Mouse (Mus musculus): ENCODE measurements at regions not wholly inside any gene's neighbourhood (a gene's known extent, or its start where the extent isn't known, plus 50 kb on each side); places are given as distances from the start of the nearest gene placed in this dataset.
"Not testable (repeated sequence)": the region's sequence is repeated elsewhere in the genome, so short reads cannot be mapped to it uniquely, and the experiment has no call there.

- no peak for DNase-seq
These were observed 256.4 kb downstream of the Sema3d start for GRCm38 (mm10) chr5:12639549-12639948.

GRCm38 (mm10) chr5:12646269-12646668, 263.1 kb downstream of the Sema3d start:
- no peak for DNase-seq

- DNase-seq: no peak
These were observed 290.5 kb downstream of the Sema3d start for GRCm38 (mm10) chr5:12673666-12674065.

- DNase-seq: no peak
These were observed 290.9 kb downstream of the Sema3d start for GRCm38 (mm10) chr5:12674134-12674533.

GRCm38 (mm10) chr5:12676712-12677111, 293.5 kb downstream of the Sema3d start:
- DNase-seq: no peak

- DNase-seq: no peak
These were observed 331.7 kb downstream of the Sema3d start for GRCm38 (mm10) chr5:12714894-12715293.

GRCm38 (mm10) chr5:12751514-12751913, 368.3 kb downstream of the Sema3d start:
- DNase-seq: no peak

- no peak for DNase-seq
These were observed 365.6 kb upstream of the Sema3a start for GRCm38 (mm10) chr5:12759634-12760033.

GRCm38 (mm10) chr5:12767383-12767782, 357.8 kb upstream of the Sema3a start:
- no peak for DNase-seq

- DNase-seq: no peak
These were observed 342.5 kb upstream of the Sema3a start for GRCm38 (mm10) chr5:12782681-12783080.

GRCm38 (mm10) chr5:12808729-12809128, 316.5 kb upstream of the Sema3a start:
- DNase-seq: no peak

GRCm38 (mm10) chr5:12809884-12810283, 315.3 kb upstream of the Sema3a start:
- DNase-seq: no peak

- not testable (repeated sequence) for DNase-seq
These were observed 278.0 kb upstream of the Sema3a start for GRCm38 (mm10) chr5:12847207-12847606.

GRCm38 (mm10) chr5:12856869-12857268, 268.3 kb upstream of the Sema3a start:
- DNase-seq: peak; percentile 10

GRCm38 (mm10) chr5:12868355-12869217, 256.6 kb upstream of the Sema3a start:
- DNase-seq: peak; percentile 8

GRCm38 (mm10) chr5:12872888-12873287, 252.3 kb upstream of the Sema3a start:
- no peak for DNase-seq

- DNase-seq: no peak
These were observed 247.5 kb upstream of the Sema3a start for GRCm38 (mm10) chr5:12877595-12878296.

- DNase-seq: peak; percentile 25
These were observed 232.9 kb upstream of the Sema3a start for GRCm38 (mm10) chr5:12892333-12892732.

- no peak for DNase-seq
These were observed 230.6 kb upstream of the Sema3a start for GRCm38 (mm10) chr5:12894638-12895037.

- no peak for DNase-seq
These were observed 214.5 kb upstream of the Sema3a start for GRCm38 (mm10) chr5:12910741-12911140.

- DNase-seq: no peak
These were observed 210.8 kb upstream of the Sema3a start for GRCm38 (mm10) chr5:12914395-12914794.

- no peak for DNase-seq
These were observed 205.9 kb upstream of the Sema3a start for GRCm38 (mm10) chr5:12919335-12919734.

GRCm38 (mm10) chr5:12922889-12923288, 202.3 kb upstream of the Sema3a start:
- no peak for DNase-seq

- no peak for DNase-seq
These were observed 199.7 kb upstream of the Sema3a start for GRCm38 (mm10) chr5:12925466-12925865.

Data from kidney, postnatal 10 days (tissue).